Mouse (Mus musculus) urinary bladder, postnatal 36 days (tissue): ENCODE results near the gene Fscn1.
A peak's percentile ranks its signal among the peaks of the same experiment; 100 is the strongest.

Experiments used
- DNase-seq, 2 experiments: peaks; one replicate each; pipeline ENCODE4 v3.0.0; 2022; ENCODE audit warnings: low spot score in 2 of 2, mixed read lengths in 1 of 2

Gene Fscn1

GRCm38 (mm10) chr5:142935642-142936335 is 24.4 kb upstream of the Fscn1 start:
- peak; percentile 53 to 81 for DNase-seq

GRCm38 (mm10) chr5:142936336-142936719 is 23.8 kb upstream of the Fscn1 start:
- peak; percentile 70 to 81 for DNase-seq

GRCm38 (mm10) chr5:142937956-142938727 is 22.0 kb upstream of the Fscn1 start:
- DNase-seq, result no peak

- DNase-seq, result no peak
These were observed 19.8 kb upstream of the Fscn1 start for GRCm38 (mm10) chr5:142940393-142940792.

GRCm38 (mm10) chr5:142944979-142945682 is 15.0 kb upstream of the Fscn1 start:
- no peak for DNase-seq

- DNase-seq, result no peak
These were observed 12.7 kb upstream of the Fscn1 start for GRCm38 (mm10) chr5:142947460-142947859.

- no peak for DNase-seq
These were observed 10.6 kb upstream of the Fscn1 start for GRCm38 (mm10) chr5:142949580-142949979.

GRCm38 (mm10) chr5:142950405-142950804 is 9.7 kb upstream of the Fscn1 start:
- no peak for DNase-seq

GRCm38 (mm10) chr5:142953641-142954040 is 6.5 kb upstream of the Fscn1 start:
- DNase-seq, result no peak

GRCm38 (mm10) chr5:142956956-142957703 is 3.0 kb upstream of the Fscn1 start:
- no peak for DNase-seq

- peak in 1 of 2 experiments; percentile 30 for DNase-seq
These were observed 1.7 kb upstream of the Fscn1 start for GRCm38 (mm10) chr5:142958464-142958863.

- DNase-seq, result no peak
These were observed 987 bp upstream of the Fscn1 start for GRCm38 (mm10) chr5:142959156-142959555.

- DNase-seq, result peak in 1 of 2 experiments; percentile 16
These were observed 680 bp downstream of the Fscn1 start for GRCm38 (mm10) chr5:142960775-142961271.

- DNase-seq, result peak in 1 of 2 experiments; percentile 18
These were observed 1.3 kb downstream of the Fscn1 start for GRCm38 (mm10) chr5:142961398-142961880.

- peak; percentile 62 to 77 for DNase-seq
These were observed 1.8 kb downstream of the Fscn1 start for GRCm38 (mm10) chr5:142961881-142962443.

GRCm38 (mm10) chr5:142962444-142962961 is 2.4 kb downstream of the Fscn1 start:
- DNase-seq, result no peak

GRCm38 (mm10) chr5:142963003-142963704 is 3.0 kb downstream of the Fscn1 start:
- DNase-seq, result peak; percentile 56 to 66

- no peak for DNase-seq
These were observed 3.8 kb downstream of the Fscn1 start for GRCm38 (mm10) chr5:142963705-142964494.

- no peak for DNase-seq
These were observed 4.5 kb downstream of the Fscn1 start for GRCm38 (mm10) chr5:142964650-142965049.
